Mouse (Mus musculus) neural tube, embryonic 11.5 days (tissue): ENCODE measurements around the gene Ankrd6. TPM values are rescaled to one million over a fixed set of nuclear protein-coding genes. Genes with fewer than 3 reads are reported as not detected.
A peak's percentile ranks its signal among the peaks of the same experiment; 100 is the strongest.

ENCODE experiments used
- ATAC-seq: fragments of 200-750 bp; cut with Nextera tagmentation; 2 replicates; pipeline ENCODE4 v1.8.0; 2017; ENCODE audit warnings: moderate number of reproducible peaks, mild to moderate bottlenecking, moderate TSS enrichment, moderate library complexity; ENCODE audit not compliant: insufficient read depth, low FRiP score, low TSS enrichment
- DNase-seq: peaks from one replicate; pipeline ENCODE4 v3.0.0-alpha.2; 2015; ENCODE audit warnings: low spot score
- H3K27ac ChIP-seq: fragments of 300-500 bp; sonication (generic); 2 replicates; pipeline ENCODE4 v1.5.1; 2014; ENCODE audit warnings: low read depth, mild to moderate bottlenecking, low read length
- H3K27me3 ChIP-seq: fragments of 300-500 bp; sonication (generic); 2 replicates; pipeline ENCODE4 v1.6.1; 2014; ENCODE audit warnings: mild to moderate bottlenecking, low read length, mixed read lengths; ENCODE audit not compliant: control insufficient read depth, insufficient read depth
- H3K36me3 ChIP-seq: fragments of 300-500 bp; sonication (generic); 2 replicates; pipeline ENCODE4 v1.6.1; 2014; ENCODE audit warnings: mild to moderate bottlenecking, low read length, moderate library complexity, mixed read lengths; ENCODE audit not compliant: control insufficient read depth, insufficient read depth
- H3K4me1 ChIP-seq: fragments of 300-500 bp; sonication (generic); 2 replicates; pipeline ENCODE4 v1.6.1; 2014; ENCODE audit warnings: low read length, mixed read lengths; ENCODE audit not compliant: control insufficient read depth, insufficient read depth
- H3K4me2 ChIP-seq: fragments of 300-500 bp; sonication (generic); 2 replicates; pipeline ENCODE4 v1.6.1; 2014; ENCODE audit warnings: low read depth, mild to moderate bottlenecking, moderate library complexity
- H3K4me3 ChIP-seq: fragments of 300-500 bp; sonication (generic); 2 replicates; pipeline ENCODE4 v1.5.1; 2014; ENCODE audit warnings: low read depth, low read length
- H3K9ac ChIP-seq: fragments of 300-500 bp; sonication (generic); 2 replicates; pipeline ENCODE4 v1.6.1; 2014; ENCODE audit warnings: mild to moderate bottlenecking, low read length
- H3K9me3 ChIP-seq: fragments of 300-500 bp; sonication (generic); 2 replicates; pipeline ENCODE4 v1.6.1; 2016; ENCODE audit warnings: low read length; ENCODE audit not compliant: control insufficient read depth
- WGBS: fragments of 180-500 bp; shearing (Covaris S2); extraction: QIAGEN DNeasy Blood & Tissue Kit; methylation state at CpG from one replicate; pipeline ENCODE4 v1.1.7; 2014; 5-methylcytosine and 5-hydroxymethylcytosine counted together
- polyA plus RNA-seq: library from polyadenylated mRNA; unstranded; fragments of >200 nt; fragmentation: Nextera tagmentation; extraction: Ambion mirVana; gene quantifications from 2 replicates; pipeline ENCODE4 v1.2.1, GENCODE M21; 2014

The Ankrd6 gene
- polyA plus RNA-seq, 1 experiment from 2014 or later = 31.3 TPM

DNA sequence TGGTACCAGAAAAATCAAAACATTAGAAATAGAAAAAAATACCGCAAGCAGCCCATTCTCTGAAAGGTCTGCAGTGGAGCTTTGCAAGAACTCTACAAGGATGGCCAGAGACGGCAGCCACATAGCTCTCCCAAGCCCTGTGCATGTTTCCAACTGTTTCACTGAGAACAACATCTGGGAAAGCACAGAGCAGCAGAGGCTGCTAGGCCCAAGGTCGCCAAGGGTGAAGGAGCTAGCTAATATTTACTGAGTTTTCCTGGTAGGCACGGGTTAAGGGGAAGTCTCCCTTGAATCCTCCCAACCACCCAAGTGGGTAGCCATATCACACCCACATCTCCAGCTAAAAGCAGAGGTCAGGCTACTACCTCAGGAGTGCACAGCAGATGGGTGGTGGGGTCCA is 69.6 kb downstream of the Ankrd6 start:
- no peaks in the 10 kb centered on the region for H3K9me3 ChIP-seq
- H3K9ac ChIP-seq = no peak overlapping the region
- DNase-seq (no peak), ATAC-seq (no peak)
- H3K4me3 ChIP-seq = no peak overlapping the region
- no peaks in the 10 kb centered on the region for H3K4me1 ChIP-seq
- WGBS = 70% methylated on average over 4 of the region's 4 CpGs
- H3K36me3 ChIP-seq = no peaks in the 10 kb centered on the region
- no peaks in the 10 kb centered on the region for H3K27me3 ChIP-seq
- H3K27ac ChIP-seq = no peak overlapping the region
- no peak overlapping the region for H3K4me2 ChIP-seq

DNA sequence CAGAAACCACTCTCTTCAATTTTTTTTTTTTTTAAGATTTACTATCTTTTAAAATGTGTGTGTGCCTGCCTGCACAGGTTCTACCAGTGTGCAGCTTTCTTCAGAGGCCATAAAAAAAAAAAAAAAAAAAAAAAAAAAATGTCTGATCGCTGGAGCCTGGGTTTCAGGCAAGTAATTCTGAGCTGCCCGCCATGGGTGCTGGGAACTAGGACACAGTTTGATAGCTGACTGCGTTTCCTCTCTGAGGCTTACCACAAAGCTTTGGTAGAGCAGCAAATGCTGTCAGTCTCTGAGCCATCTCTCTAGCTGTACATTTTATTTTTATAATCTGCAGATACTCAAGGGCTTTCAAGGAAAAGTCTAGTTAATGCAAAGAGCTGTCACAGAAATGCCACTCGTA is 76.0 kb downstream of the Ankrd6 start:
- ATAC-seq = no peak
- no peak overlapping the region for H3K4me2 ChIP-seq
- H3K9ac ChIP-seq = no peak overlapping the region
- no peaks in the 10 kb centered on the region for H3K9me3 ChIP-seq
- H3K4me1 ChIP-seq = no peaks in the 10 kb centered on the region
- H3K36me3 ChIP-seq = no peaks in the 10 kb centered on the region
- DNase-seq = no peak
- no peaks in the 10 kb centered on the region for H3K27me3 ChIP-seq
- no peak overlapping the region for H3K27ac ChIP-seq
- H3K4me3 ChIP-seq = no peak overlapping the region
- WGBS = 91% methylated on average over 4 of the region's 4 CpGs

DNA sequence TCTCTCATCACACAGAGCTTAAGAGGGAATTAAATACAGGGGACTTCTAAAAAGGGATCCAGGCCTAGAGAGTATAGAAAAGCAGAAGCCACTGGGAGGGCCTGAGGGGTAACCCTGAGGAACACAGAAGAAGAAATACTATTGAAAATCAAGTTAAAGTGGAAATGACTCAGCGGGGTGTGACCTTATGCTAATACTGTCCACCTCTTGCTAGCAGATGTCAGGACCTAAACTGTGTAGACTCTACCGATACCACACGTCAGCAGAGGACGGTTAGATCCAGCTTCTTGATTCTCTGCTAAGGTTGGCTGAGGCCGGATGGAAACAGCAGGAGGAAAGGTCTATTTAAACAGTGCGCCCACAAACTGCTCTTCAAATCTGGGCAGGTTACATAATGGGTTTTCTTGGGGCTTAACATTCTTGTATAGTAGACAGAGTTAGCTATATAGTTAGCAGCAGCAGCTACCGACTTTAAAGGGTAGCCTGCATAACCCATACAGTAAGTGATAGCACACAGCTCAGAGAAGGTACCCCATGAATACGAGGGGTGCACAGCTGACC is 78.4 kb downstream of the Ankrd6 start:
- no peak overlapping the region for H3K27ac ChIP-seq
- H3K9ac ChIP-seq = no peak overlapping the region
- H3K4me3 ChIP-seq = no peak overlapping the region
- no peak for ATAC-seq
- no peaks in the 10 kb centered on the region for H3K4me1 ChIP-seq
- no peaks in the 10 kb centered on the region for H3K27me3 ChIP-seq
- H3K4me2 ChIP-seq = no peak overlapping the region
- no peaks in the 10 kb centered on the region for H3K9me3 ChIP-seq
- H3K36me3 ChIP-seq = no peaks in the 10 kb centered on the region
- 82% methylated on average over 8 of the region's 8 CpGs for WGBS
- no peak for DNase-seq

DNA sequence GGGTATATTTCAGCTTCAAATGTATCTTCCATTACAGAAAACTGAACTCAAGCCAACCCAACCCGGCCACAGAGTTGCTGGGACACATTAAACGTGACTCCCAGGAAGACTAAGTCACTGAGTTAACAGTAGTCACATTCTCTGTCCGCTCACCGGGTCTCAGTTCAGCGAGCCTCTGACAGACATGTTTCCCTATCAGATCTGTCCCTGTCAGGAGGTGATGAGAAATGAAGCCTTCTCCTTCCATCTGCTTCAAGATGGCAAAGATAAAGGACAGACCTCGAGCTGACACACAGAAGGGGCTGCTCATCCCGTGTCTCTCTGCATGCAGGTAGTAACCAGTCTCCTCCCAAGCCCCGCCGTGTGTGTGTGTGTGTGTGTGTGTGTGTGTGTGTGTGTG is 81.3 kb downstream of the Ankrd6 start:
- Histone ChIP-seq H3K4me1 (no peaks in the 10 kb centered on the region; the same call in 1 of the 2 replicates), H3K9me3 (no peaks in the 10 kb centered on the region), H3K36me3 (no peaks in the 10 kb centered on the region), H3K27me3 (no peaks in the 10 kb centered on the region), H3K9ac (no peak overlapping the region), H3K27ac (no peak overlapping the region), H3K4me3 (no peak overlapping the region), H3K4me2 (no peak overlapping the region)
- WGBS = 88% methylated on average over 9 of the region's 9 CpGs
- ATAC-seq (no peak), DNase-seq (no peak)

DNA sequence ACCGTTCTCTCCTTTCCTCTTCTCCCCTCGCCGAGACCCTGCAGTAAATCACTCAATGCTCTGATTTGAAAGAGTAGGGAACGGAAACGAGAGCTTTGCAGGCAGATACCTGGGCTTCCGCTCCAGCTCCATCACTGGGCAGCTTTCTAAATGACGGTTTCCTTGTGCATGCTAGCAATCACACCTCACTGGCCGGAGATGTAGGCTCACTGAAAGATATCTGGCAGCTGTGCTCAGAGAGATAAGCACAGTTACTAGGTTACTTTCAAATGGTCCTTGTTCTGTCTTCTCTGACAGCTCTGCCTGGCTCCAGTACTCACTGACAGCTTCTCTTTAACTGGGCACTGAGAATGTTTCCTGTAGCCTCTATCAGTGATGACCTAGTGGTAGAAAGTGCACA is 81.8 kb downstream of the Ankrd6 start:
- 63% methylated on average over 8 of the region's 8 CpGs for WGBS
- no peak for ATAC-seq

DNA sequence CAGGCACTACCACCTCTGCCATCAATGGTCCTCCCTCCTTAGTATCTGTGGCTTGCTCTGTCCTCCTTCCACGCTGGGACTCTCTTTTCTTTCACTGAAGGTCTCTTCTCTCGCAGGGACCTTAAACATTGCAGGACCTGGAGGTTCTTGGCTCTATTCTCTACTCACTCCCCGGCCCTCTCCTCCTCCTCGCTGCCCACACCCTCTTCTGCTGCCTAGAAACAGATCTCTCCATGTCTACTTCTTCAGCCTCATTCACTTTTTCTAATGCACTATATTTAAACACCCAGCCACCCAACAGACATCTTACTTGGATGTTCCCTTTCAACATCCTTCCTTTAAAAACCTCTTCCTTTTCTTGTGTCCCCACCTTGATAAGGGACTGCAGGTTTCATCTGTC is 82.2 kb downstream of the Ankrd6 start:
- 86% methylated on average over 4 of the region's 4 CpGs for WGBS

More for the DNA sequence above, 81.8 kb downstream of the Ankrd6 start:
- Histone ChIP-seq H3K4me3 (no peak overlapping the region), H3K27me3 (no peaks in the 10 kb centered on the region), H3K36me3 (no peaks in the 10 kb centered on the region), H3K9me3 (no peaks in the 10 kb centered on the region), H3K4me2 (no peak overlapping the region), H3K9ac (no peak overlapping the region), H3K4me1 (peaks cover 4% of the 10 kb centered on the region; the same call in 1 of the 2 replicates), H3K27ac (no peak overlapping the region)
- no peak for DNase-seq

DNA sequence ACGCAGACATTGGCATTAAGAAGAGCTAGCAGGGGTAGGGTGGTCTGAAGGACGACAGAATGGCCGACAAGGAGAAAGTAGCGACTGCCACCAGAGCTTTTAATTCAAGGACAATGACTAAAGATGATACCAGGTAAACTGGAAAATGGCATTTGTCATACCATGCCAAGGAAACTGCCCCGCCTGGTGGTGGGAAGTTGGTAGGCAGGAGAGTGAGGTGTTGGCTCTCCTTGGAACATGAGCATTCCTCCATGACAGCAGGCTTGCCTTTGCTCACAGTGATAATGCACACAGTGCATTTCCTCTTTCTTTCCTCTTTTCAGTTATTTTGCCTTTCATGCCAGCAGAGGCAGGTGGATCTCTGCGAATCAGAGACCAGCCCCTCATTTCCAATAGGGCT is 83.2 kb downstream of the Ankrd6 start:
- H3K4me3 ChIP-seq = no peak overlapping the region
- no peaks in the 10 kb centered on the region for H3K36me3 ChIP-seq
- DNase-seq (no peak), ATAC-seq (no peak)
- no peak overlapping the region for H3K9ac ChIP-seq
- no peaks in the 10 kb centered on the region for H3K27me3 ChIP-seq
- H3K4me1 ChIP-seq = peaks cover 16% of the 10 kb centered on the region
- H3K9me3 ChIP-seq = no peaks in the 10 kb centered on the region
- no peak overlapping the region for H3K4me2 ChIP-seq
- 86% methylated on average over 6 of the region's 6 CpGs for WGBS
- H3K27ac ChIP-seq = no peak overlapping the region

More for the DNA sequence above, 82.2 kb downstream of the Ankrd6 start:
- ATAC-seq (no peak), DNase-seq (no peak)
- no peak overlapping the region for H3K9ac ChIP-seq
- H3K4me1 ChIP-seq = peaks cover 7% of the 10 kb centered on the region
- H3K4me3 ChIP-seq = no peak overlapping the region
- no peaks in the 10 kb centered on the region for H3K9me3 ChIP-seq
- no peaks in the 10 kb centered on the region for H3K27me3 ChIP-seq
- no peaks in the 10 kb centered on the region for H3K36me3 ChIP-seq
- H3K27ac ChIP-seq = no peak overlapping the region
- H3K4me2 ChIP-seq = no peak overlapping the region

DNA sequence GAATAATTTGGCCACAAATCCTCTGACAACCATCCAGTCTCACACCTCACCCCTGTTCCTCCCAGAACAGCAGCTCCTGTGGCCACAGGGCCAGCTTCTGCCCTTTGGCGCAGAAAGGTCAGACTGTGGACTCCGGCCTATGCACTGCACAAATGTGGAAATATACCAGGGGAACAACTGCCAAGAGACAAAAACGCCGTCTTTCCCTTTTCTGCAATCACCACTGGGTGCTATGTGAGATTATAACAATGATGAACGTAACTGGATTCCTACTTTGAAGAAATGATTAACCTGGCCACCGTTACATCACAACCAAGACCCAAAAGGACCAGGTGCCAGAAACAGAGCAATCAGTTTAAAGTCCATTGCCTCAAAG is 85.8 kb downstream of the Ankrd6 start:
- Histone ChIP-seq H3K27ac (no peak overlapping the region), H3K36me3 (no peaks in the 10 kb centered on the region), H3K27me3 (no peaks in the 10 kb centered on the region), H3K4me1 (peaks cover 29% of the 10 kb centered on the region), H3K4me2 (no peak overlapping the region), H3K9ac (peak overlapping the region; percentile 5), H3K4me3 (no peak overlapping the region), H3K9me3 (no peaks in the 10 kb centered on the region)
- ATAC-seq = no peak
- 89% methylated on average over 6 of the region's 6 CpGs for WGBS
- DNase-seq = no peak

DNA sequence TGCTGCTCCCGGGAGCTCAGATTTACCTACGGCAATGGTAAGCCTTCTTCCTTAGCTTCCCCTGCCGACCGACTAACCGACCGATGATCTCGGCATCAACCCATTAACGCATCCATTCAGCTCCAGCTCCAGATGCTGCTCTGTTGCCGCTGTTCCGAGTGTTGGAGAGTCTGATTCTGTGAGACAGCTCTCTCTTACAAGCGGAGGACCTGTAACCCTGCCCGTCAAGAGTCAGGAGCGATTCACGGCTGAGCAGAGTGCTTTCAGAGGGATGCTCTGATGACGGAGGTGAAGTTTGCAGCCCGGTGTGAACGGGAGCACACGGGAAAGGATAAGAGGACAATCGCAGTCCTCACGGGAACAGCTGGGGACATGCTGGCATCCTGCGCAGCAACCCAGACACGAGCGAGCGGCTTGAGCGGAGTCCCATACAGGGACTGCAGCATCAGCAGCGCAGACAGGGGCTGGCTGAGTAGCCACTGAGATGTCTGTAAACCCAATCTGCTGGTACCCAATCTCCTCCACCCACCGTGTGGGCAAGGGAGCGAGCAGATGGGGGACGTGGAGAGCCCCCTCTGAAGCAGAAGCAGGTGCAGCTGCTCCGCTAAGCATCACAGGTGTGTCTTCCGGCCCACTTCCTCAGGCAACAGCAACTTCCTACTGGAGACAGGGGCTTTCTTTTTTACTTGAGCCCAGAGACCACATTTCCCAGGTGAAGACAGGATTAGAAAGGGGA is 86.3 kb downstream of the Ankrd6 start:
- Histone ChIP-seq H3K36me3 (no peaks in the 10 kb centered on the region), H3K4me3 (no peak overlapping the region; the same call in 1 of the 2 replicates), H3K4me1 (peaks cover 29% of the 10 kb centered on the region), H3K9me3 (no peaks in the 10 kb centered on the region), H3K9ac (peak overlapping the region; percentile 5), H3K4me2 (peak overlapping the region; percentile 40), H3K27me3 (no peaks in the 10 kb centered on the region), H3K27ac (peak overlapping the region; percentile 50; the same call in 1 of the 2 replicates)
- WGBS = 25% methylated on average over 31 of the region's 31 CpGs
- ATAC-seq (no peak), DNase-seq (peak; percentile 51)
